Mouse (Mus musculus) naive thymus-derived CD4-positive, alpha-beta T cell, adult 2 months (primary cell): ENCODE measurements around the gene Spire2.
"Not testable (repeated sequence)": the region's sequence is repeated elsewhere in the genome, so short reads cannot be mapped to it uniquely, and the experiment has no call there.

Experiments used
- DNase-seq: peaks from one replicate; pipeline ENCODE4 v3.0.0-alpha.2; 2011; ENCODE audit warnings: low read depth

Gene Spire2

DNA sequence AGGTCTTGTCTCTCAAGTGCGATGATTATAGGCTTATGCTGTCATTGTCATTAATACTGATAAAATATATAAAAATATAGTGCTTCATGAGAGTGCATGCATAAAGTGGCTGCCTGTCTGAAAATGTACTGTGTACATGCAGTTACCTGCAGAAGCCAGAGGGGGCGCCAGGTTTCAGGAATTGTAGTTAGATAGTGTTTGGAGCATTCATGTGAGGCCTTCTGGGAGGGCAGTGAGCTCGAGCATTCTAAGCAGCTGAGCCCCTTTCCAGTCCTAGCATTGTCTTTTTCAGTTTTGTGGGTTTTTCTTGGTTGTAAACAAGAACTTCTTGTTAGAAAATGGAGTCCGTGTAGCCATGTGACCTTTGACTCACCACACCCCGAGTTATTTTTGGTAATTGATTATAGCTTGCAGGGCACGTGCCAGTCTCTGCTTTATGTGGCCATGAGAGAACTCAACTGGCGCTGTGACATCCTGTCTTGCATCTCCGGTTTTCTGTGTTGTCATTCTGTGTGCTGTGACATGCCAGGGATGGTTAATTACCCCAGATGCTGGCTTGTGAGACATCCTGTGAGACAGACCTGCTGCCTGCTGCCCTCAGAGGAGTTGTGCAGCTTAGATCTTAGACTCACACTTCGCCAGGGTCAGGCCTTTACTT is 52.5 kb downstream of the Spire2 start:
- DNase-seq: peak; percentile 87

DNA sequence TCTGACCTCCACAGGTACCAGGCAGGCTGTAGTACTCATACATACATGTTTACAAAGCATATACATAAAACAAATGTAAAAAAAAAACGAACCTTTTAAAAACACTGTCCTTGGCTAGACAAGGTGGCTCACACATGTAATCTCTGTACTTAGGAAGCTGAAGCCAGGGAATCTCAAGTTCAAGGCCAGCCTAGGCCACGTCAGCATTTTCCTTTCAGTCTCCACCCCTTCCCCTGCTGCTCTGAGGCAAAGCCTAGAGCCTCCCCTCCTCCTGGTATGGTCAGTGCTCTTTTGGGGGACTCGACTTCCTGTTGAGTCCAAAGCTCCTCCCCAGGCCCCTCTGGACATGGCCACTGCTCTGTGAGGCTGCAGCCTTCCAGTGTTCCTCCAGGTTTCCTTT is 54.5 kb downstream of the Spire2 start:
- no peak for DNase-seq

DNA sequence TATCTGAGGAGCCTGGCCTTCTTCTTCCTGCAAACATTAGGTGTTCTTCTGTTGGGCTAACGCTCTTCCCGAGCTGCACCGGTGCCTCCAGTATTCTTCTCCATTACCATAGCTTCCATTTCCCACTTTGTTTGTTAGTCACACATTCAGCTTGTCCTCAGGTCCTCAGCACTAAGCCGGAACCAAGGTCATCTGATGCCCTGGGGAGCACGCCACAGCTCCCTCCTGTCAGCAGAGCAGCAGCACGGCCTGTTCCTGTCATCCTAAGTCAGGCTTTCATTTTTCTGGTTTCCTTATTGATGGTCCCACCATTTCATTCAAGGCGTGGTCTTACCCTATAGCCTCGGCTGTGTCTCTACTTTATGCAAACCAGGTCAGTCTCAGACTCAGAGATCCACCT is 55.3 kb downstream of the Spire2 start:
- DNase-seq: no peak

DNA sequence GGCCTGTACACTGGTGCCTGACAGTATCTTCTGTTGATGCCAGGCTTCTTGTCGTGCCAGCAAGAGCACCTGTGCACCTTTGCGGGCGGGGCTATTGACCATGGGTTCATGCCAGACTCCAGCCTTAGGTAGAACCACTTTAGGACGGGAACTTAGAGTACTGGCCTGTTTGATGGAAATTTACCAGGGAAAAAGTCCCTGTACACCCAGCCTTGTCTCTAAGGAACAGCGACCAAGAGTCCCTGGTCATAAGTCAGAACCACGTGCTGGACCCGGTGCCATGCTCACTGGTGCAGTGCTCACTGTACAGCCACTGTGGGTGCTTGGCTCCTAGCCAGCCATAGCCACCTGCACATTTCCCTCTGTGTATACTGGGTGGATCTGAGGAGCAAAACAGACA is 56.5 kb downstream of the Spire2 start:
- no peak for DNase-seq

DNA sequence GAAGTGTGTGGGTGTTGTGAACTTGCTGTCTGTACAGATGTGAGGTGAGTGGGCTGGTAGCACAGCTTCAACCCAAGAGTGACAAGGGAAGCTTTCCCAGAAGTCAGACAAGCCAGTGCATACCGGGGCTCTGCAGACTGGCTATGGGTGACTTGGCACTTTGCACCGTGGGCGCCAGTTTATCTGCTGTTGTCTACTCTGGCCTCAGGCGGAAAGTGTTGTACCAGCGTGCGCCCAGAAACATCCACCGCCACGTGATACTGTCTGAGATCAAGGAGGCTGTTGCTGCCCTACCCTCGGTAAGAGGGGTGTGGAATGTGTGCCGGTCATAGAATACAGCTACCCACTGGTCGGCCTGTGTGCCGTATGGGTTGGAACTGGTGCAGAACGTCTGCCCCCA is 65.8 kb downstream of the Spire2 start:
- no peak for DNase-seq

- DNase-seq: no peak
Observed at GRCm38 (mm10) chr8:123401936-123402335, 69.4 kb downstream of the Spire2 start.

GRCm38 (mm10) chr8:123402730-123403326 is 70.3 kb downstream of the Spire2 start:
- DNase-seq: no peak

DNA sequence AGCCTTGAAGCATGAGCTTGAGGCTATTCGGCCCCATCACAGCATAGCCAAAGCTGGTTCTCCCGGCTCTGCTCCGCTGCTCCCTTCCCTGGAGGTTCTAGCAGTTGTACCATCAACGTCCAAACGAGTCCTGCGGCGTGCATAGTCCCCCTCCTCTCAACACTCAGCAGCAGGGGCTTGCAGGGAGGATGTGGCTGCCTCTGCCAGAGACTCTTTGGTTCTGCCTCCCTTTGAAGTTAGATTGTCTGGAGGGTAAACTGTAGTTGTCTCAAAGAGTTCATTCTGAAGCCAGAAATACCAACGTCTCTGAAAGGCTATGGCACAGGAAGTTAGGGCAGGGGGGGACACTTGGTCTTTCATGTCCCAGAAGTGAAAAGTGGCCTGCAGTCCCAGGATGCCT is 72.0 kb downstream of the Spire2 start:
- DNase-seq: peak; percentile 81

DNA sequence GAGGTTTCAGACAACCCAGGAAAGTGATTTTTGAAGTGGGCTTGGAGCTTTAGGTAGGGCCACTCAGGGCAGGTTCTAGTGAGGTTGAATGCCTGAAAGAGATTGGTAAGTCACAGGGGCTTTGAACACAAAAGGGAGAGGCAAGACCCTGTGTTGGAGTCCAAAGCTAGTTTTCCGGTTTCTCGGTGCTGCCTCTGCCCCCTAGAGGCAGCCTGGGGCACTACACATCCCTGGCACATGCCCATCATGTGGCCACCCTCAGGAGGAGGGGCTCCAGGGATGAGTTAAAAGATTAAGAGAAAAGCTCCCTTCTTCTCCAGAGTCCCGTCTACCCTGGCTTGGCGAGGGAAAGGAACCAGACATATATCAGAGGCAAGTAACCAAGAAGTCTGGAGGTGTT is 74.3 kb downstream of the Spire2 start, which contains the start of gene Mc1r:
Mc1r (plus strand) TSS at position 322 of the 400 bp plus-strand sequence.
- DNase-seq: peak; percentile 86

DNA sequence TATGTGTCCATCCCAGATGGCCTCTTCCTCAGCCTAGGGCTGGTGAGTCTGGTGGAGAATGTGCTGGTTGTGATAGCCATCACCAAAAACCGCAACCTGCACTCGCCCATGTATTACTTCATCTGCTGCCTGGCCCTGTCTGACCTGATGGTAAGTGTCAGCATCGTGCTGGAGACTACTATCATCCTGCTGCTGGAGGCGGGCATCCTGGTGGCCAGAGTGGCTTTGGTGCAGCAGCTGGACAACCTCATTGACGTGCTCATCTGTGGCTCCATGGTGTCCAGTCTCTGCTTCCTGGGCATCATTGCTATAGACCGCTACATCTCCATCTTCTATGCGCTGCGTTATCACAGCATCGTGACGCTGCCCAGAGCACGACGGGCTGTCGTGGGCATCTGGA is 75.1 kb downstream of the Spire2 start:
- no peak for DNase-seq

DNA sequence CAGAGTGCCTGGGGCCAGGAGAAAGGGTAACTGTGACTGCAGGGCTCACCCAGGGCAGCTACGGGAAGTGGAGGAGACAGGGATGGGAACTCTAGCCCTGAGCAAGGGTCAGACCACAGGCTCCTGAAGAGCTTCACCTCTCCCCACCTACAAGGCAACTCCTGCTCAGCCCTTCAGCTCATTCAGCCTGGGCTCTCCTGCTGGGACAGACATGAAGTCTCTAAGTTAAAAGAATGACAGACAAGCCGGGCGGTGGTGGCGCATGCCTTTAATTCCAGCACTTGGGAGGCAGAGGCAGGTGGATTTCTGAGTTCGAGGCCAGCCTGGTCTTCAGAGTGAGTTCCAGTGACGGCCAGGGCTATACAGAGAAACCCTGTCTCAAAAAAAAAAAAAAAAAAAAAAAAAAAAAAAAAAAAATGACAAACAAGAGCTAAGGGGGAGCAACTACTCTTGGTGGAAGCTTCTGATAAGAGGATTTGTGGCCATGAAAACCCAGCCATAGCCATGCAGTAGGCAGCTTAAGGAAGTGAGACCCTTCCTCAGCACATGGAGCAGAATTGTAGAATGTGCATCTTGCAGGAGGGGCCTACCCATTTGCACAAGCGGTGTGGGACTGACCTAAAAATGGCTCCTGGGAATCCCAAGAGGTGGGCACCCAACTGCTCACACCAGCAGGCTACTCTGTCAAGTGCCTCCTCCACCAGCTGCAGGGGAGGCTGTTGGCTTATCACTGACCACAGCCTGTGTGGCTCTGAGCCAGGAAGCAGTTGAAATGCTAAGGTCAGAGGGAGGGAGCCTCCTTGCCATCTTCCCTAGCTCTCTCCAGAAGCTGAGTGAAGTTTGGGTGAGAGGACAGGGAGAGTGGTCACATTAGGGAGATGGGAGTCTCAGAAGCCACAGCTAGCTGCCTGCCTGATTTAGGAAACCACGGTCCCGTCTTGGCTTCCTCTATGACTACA is 76.4 kb downstream of the Spire2 start:
- DNase-seq: peak; percentile 36

- no peak for DNase-seq
Observed at GRCm38 (mm10) chr8:123410049-123410587, 77.6 kb downstream of the Spire2 start.

DNA sequence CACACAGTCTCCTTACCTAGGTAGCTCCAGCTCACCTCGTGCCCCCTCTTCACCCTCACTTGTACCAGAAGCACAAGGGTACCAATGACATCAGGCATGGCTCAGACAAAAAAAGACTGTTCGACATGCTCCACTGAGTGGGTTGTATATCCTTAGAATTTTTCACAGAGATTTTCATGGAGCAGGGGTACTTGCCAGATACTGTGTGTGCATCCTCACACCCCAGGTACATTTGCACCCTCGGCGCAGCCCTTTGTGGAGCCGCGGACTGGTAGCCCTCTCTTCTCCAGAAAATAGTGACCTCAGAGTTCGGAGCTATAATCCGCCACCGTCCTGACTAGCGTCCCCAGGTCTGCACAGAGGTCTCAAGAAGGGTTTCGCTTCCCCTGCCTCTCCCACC is 78.3 kb downstream of the Spire2 start:
- DNase-seq: no peak

DNA sequence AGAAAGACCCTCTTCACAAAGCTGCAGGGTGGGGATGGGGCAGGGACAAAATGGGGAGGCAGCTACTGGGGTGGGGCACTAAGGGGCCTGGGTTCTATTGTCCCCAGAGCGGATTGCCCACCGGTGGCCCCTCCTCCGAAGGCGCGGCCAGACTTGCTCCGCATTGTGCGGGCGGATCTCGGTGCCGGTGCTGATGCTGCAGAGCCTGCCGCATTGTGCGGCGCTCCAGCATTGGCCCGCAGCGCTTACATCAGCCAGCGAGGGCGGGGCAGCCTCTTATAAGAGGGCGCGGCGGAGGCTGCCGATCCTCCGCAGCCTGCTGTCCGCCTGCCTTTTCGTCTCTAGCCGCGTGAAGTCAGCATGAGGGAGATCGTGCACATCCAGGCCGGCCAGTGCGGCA is 78.7 kb downstream of the Spire2 start, which contains the start of gene Tubb3:
Tubb3 (plus strand) TSS at position 179 of the 400 bp plus-strand sequence.
- DNase-seq: peak; percentile 76

DNA sequence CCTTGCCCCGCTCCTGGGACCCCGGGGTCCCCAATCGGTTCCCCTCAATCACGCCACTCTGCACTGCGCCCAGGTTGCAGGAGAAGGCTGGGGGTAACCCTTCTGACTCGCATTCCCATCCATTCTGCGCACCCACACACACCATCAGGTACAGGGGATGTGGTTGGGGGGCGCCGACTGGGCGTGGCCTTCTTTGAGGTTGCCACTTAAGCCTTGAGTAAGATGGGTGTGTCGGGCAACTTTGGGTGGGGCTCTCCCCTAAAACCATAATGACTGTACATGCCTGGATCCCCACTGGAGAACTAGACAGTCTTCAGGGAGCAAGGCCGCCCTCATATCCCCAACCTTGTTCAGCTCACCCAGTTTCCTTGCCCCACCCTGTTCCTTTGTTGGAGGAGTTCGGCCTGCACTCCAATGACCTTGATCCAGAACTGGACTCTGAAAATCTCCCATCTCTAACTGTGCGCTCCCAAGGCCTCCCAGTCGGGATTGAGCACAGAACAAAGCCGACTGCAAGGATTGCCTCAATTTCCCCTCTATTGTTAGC is 79.3 kb downstream of the Spire2 start:
- no peak for DNase-seq

DNA sequence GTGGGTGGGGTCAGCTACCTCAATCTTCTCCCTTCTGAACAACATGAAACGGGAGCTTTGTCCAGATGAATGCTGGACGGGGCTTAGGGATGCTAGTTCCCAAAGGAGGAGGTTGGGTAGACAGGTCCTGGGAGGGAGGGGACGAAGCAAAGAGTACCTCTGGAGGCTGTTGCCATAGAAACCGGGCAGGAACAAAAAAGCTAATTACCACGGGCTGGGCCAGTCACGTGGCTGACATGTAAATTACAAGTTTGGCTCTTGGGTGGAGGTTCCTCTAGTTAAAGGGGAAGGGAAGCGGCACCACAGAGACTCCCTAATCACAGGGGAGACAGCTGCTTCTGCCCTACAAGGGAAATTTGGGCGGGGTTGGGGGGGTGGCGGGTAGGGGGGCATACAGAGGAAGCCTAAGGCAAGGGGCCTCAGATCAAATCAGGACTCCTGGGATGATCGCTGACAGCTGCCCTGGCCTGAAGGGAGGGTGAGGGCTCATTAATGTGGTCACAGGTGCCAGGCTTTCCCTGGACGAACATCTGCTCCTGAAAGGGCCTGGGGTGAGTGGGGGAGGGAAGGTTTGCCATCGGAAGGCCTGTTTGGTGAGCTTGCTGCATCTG is 80.2 kb downstream of the Spire2 start:
- peak; percentile 67 for DNase-seq

- no peak for DNase-seq
Observed at GRCm38 (mm10) chr8:123414255-123414654, 81.7 kb downstream of the Spire2 start.

DNA sequence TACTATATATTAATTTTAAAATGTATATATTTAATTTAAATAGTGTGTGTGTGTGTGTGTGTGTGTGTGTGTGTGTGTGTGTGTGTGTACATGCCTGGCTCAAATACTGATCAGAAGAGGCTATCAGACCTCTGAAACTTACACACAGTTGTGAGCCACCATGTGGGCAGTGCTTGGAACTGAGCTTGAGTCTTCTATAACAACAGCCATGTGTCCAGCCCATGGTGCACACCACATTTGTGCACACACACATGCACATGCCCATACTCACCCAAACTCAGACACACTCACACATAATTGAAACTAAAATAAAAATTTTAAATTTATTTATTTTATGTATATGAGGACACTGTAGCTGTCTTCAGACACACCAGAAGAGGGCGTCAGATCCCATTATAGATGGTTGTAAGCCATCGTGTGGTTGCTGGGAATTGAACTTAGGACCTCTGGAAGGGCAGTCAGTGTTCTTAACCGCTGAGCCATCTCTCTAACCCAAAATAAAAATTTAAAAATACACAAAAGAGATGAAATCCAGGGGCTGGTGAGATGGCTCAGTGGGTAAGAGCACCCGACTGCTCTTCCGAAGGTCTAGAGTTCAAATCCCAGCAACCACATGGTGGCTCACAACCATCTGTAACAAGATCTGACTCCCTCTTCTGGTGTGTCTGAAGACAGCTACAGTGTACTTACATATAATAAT is 82.6 kb downstream of the Spire2 start:
- DNase-seq: not testable (repeated sequence)

DNA sequence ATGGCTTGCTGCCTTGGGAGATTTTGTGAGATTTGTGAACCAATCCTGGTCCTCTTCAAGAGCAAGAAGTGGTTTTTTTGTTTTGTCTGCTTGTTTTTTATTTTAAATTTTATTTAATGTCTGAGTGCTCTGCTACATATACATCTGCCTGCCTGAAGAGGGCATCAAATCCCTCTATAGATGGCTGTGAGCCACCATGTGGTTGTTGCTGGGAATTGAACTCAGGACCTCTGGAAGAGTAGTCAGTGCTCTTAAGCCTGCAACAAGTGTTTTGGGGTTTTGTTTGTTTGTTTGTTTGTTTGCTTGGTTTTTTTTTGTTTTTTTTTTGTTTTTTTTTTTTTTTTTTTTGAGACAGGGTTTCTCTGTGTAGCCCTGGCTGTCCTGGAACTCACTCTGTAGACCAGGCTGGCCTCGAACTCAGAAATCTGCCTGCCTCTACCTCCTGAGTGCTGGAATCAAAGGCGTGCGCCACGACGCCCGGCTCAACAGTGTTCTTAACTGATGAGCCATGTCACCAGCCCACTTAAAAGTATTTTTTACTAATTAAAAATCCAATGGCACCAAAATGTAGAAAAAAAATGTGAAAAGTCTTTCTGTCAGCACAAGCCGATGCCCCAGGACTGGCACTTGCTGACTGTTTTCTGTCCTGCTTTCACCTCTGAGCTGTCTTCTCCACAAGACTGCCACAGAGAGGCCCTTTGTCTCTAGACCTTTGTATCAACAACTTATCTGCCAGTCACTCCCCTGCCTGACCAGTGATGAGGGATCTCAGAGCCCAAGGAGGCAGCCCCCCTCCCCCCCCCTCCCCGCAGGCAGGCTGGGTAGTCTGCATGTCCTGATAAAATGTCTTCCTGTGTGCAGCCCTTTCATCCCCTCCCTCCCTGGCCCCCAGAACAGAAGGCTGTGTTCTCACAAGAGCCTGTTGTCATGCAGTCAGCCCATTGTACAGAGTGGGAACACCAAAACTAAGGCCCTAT is 83.7 kb downstream of the Spire2 start:
- peak; percentile 72 for DNase-seq
